8 mouse cellular contexts compared by ENCODE assay signal in the genomic region with DNA sequence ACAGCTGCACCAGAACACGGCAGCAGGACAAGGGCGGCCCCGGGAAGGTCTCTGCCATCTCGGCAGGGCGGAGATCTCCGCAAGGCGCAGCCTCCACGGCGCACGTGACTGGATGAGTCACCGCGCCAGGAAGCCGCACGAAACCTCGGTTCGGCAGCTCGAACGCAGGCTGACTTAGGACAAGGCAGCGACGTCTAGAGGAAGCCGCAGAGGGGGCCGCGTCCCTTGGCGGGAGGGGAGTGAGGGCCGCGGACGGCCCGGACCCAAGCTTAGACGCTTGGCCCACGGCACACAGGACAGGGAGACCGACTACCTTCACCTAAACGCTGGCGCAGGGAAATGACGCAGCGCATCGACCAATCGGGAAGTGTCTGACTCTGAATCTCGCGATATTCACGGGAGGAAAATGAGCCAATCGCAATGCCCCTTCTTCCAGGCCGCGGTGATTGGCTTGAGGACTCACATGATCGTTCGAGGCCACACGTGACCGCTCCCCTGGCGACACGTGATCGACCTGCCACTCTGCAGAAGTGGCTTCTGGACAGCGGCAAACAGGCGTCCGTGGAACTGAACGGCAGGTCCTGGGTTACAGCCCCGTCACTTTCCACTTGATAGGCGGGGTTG. TPM values are rescaled to one million over a fixed set of nuclear protein-coding genes. Genes with fewer than 3 reads are reported as not detected.
DNase-seq lines count a peak whose midpoint lies in the region; ATAC-seq and TF ChIP-seq lines count a peak whose summit lies in the region.

No protein-coding gene starts in this region.

- peak; percentile 97 for DNase-seq in 3134 (ENCODE audit: extremely low read depth, insufficient read length, low spot score)
- peak; percentile 96 to 97 for DNase-seq in adrenal gland, postnatal 36 days
- peak; percentile 99 for DNase-seq in heart, adult 18-20 months
- DNase-seq in kidney, adult 2 months: peak; percentile 100
- peak; percentile 97 to 100 for DNase-seq in spleen, adult 2 months (ENCODE audit: low read depth in 1 of 2, low spot score in 2 of 2)

- H3K9me3 ChIP-seq in embryonic facial prominence, embryonic 13.5 days: no peaks in the 10 kb centered on the region
- no peaks in the 10 kb centered on the region for H3K9me3 ChIP-seq in limb, embryonic 12.5 days
- H3K9me3 ChIP-seq in midbrain, embryonic 15.5 days: no peaks in the 10 kb centered on the region

- H3K4me2 ChIP-seq in embryonic facial prominence, embryonic 13.5 days: peak overlapping the region; percentile 91
- peak overlapping the region; percentile 98 for H3K4me2 ChIP-seq in limb, embryonic 12.5 days
- H3K4me2 ChIP-seq in midbrain, embryonic 15.5 days: peak overlapping the region; percentile 95

- H3K36me3 ChIP-seq in embryonic facial prominence, embryonic 13.5 days: no peaks in the 10 kb centered on the region
- H3K36me3 ChIP-seq in kidney, adult 2 months (ENCODE audit: control insufficient read depth, insufficient read depth, low read length): no peaks in the 10 kb centered on the region
- no peaks in the 10 kb centered on the region for H3K36me3 ChIP-seq in limb, embryonic 12.5 days
- H3K36me3 ChIP-seq in midbrain, embryonic 15.5 days (replicated peaks): no peaks in the 10 kb centered on the region
- no peaks in the 10 kb centered on the region for H3K36me3 ChIP-seq in spleen, adult 2 months (ENCODE audit: control insufficient read depth, insufficient read depth, low read length)

- H3K27ac ChIP-seq in embryonic facial prominence, embryonic 13.5 days: peak overlapping the region; percentile 91
- H3K27ac ChIP-seq in kidney, adult 2 months (ENCODE audit: insufficient read depth, low read depth, low read length): peak overlapping the region; percentile 83
- peak overlapping the region; percentile 87 for H3K27ac ChIP-seq in limb, embryonic 12.5 days
- peak overlapping the region; percentile 99 for H3K27ac ChIP-seq in midbrain, embryonic 15.5 days
- peak overlapping the region; percentile 96 for H3K27ac ChIP-seq in spleen, adult 2 months (ENCODE audit: insufficient read depth, low read length)

- under 1% methylated on average over 56 of the region's 56 CpGs for WGBS in embryonic facial prominence, embryonic 13.5 days
- under 1% methylated on average over 56 of the region's 56 CpGs for WGBS in kidney, adult 2 months
- under 1% methylated on average over 56 of the region's 56 CpGs for WGBS in limb, embryonic 12.5 days
- under 1% methylated on average over 56 of the region's 56 CpGs for WGBS in midbrain, embryonic 15.5 days
- WGBS in spleen, adult 2 months: under 1% methylated on average over 56 of the region's 56 CpGs

- H3K4me3 ChIP-seq in embryonic facial prominence, embryonic 13.5 days: peak overlapping the region; percentile 68
- peak overlapping the region; percentile 66 for H3K4me3 ChIP-seq in kidney, adult 2 months (ENCODE audit: insufficient read depth, low read depth, low read length)
- peak overlapping the region; percentile 83 for H3K4me3 ChIP-seq in limb, embryonic 12.5 days (replicated peaks)
- H3K4me3 ChIP-seq in midbrain, embryonic 15.5 days: peak overlapping the region; percentile 90
- peak overlapping the region; percentile 89 for H3K4me3 ChIP-seq in spleen, adult 2 months (ENCODE audit: extremely low read depth, insufficient read depth, insufficient read length)

- peak; percentile 83 for TF ChIP-seq POLR2A in kidney, adult 2 months (IDR thresholded peaks at IDR 0.05; ENCODE audit: low read depth, low read length)
- TF ChIP-seq POLR2A in spleen, adult 2 months (IDR thresholded peaks at IDR 0.05; ENCODE audit: low read depth, low read length): peak; percentile 29; the same call in 1 of the 2 replicates

- no peak for TF ChIP-seq CTCF in kidney, adult 2 months (conservative IDR thresholded peaks at IDR 0.05; ENCODE audit: insufficient read depth, insufficient read length, low read depth, low read length)
- no peak for TF ChIP-seq CTCF in spleen, adult 2 months (IDR thresholded peaks at IDR 0.05; ENCODE audit: extremely low read depth, insufficient read depth, insufficient read length, insufficient replicate concordance)

- no peaks in the 10 kb centered on the region for H3K27me3 ChIP-seq in embryonic facial prominence, embryonic 13.5 days
- H3K27me3 ChIP-seq in kidney, adult 2 months (replicated peaks; ENCODE audit: control insufficient read depth, insufficient read depth, low read length): no peaks in the 10 kb centered on the region
- no peaks in the 10 kb centered on the region for H3K27me3 ChIP-seq in limb, embryonic 12.5 days
- no peaks in the 10 kb centered on the region for H3K27me3 ChIP-seq in midbrain, embryonic 15.5 days (replicated peaks)
- no peaks in the 10 kb centered on the region for H3K27me3 ChIP-seq in spleen, adult 2 months (ENCODE audit: control insufficient read depth, insufficient read depth, low read length)

- H3K4me1 ChIP-seq in embryonic facial prominence, embryonic 13.5 days: peaks cover 15% of the 10 kb centered on the region
- peaks cover 3% of the 10 kb centered on the region; the same call in 1 of the 2 replicates for H3K4me1 ChIP-seq in kidney, adult 2 months (ENCODE audit: control insufficient read depth, insufficient read depth, low read length)
- H3K4me1 ChIP-seq in limb, embryonic 12.5 days (replicated peaks): peaks cover 13% of the 10 kb centered on the region
- H3K4me1 ChIP-seq in midbrain, embryonic 15.5 days: peaks cover 17% of the 10 kb centered on the region
- H3K4me1 ChIP-seq in spleen, adult 2 months (ENCODE audit: control insufficient read depth, insufficient read depth, insufficient read length): peaks cover 5% of the 10 kb centered on the region; the same call in 1 of the 2 replicates

- H3K9ac ChIP-seq in embryonic facial prominence, embryonic 13.5 days: peak overlapping the region; percentile 92
- H3K9ac ChIP-seq in limb, embryonic 12.5 days (replicated peaks): peak overlapping the region; percentile 88
- peak overlapping the region; percentile 85 for H3K9ac ChIP-seq in midbrain, embryonic 15.5 days

- ATAC-seq in embryonic facial prominence, embryonic 13.5 days (ENCODE audit: insufficient number of reproducible peaks, insufficient read depth, low FRiP score, low TSS enrichment, low read depth): peak; percentile 94
- peak; percentile 97 for ATAC-seq in limb, embryonic 12.5 days (ENCODE audit: insufficient number of reproducible peaks, insufficient read depth, low FRiP score, low TSS enrichment, low read depth)
- ATAC-seq in midbrain, embryonic 15.5 days (replicated peaks): peak; percentile 97

RNA-seq across cellular contexts. Expression of a gene that starts 9.9 kb away (rescaled TPM):
- total RNA-seq in adrenal gland, postnatal 36 days (2021): 100 to 1,000 TPM; 148 to 179 TPM
- 56.9 and 62.3 TPM in 2 replicates for polyA plus RNA-seq in embryonic facial prominence, embryonic 13.5 days (2015; fragmentation: Nextera tagmentation; extraction: Ambion mirVana)
- 100 to 1,000 TPM; 131 to 138 TPM for total RNA-seq in heart, adult 18-20 months (2021)
- 186 and 236 TPM in 2 replicates for polyA plus RNA-seq in kidney, adult 2 months (2012; rRNA removed)
- polyA plus RNA-seq in limb, embryonic 12.5 days (2016; fragmentation: Nextera tagmentation; extraction: Ambion mirVana): 54.5 and 61.2 TPM in 2 replicates
- 93.3 and 108 TPM in 2 replicates for polyA plus RNA-seq in midbrain, embryonic 15.5 days (2015; fragmentation: Nextera tagmentation; extraction: Ambion mirVana)
- polyA plus RNA-seq in spleen, adult 2 months (2012; rRNA removed): 224 and 235 TPM in 2 replicates

Comparison
In these comparisons a context has a peak if more than half of its experiments do, and no peak if none do; other contexts are left out.
1. Peak in every context shown above with its lines: DNase-seq, ATAC-seq, H3K4me3 ChIP-seq and H3K27ac ChIP-seq.